Mouse (Mus musculus): ENCODE measurements around the gene Gapdh.
A peak's percentile ranks its signal among the peaks of the same experiment; 100 is the strongest.

Gene Gapdh

GRCm38 (mm10) chr6:125148926-125149568 is 17.2 kb downstream of the Gapdh start:
- peak; percentile 71 for DNase-seq

DNA sequence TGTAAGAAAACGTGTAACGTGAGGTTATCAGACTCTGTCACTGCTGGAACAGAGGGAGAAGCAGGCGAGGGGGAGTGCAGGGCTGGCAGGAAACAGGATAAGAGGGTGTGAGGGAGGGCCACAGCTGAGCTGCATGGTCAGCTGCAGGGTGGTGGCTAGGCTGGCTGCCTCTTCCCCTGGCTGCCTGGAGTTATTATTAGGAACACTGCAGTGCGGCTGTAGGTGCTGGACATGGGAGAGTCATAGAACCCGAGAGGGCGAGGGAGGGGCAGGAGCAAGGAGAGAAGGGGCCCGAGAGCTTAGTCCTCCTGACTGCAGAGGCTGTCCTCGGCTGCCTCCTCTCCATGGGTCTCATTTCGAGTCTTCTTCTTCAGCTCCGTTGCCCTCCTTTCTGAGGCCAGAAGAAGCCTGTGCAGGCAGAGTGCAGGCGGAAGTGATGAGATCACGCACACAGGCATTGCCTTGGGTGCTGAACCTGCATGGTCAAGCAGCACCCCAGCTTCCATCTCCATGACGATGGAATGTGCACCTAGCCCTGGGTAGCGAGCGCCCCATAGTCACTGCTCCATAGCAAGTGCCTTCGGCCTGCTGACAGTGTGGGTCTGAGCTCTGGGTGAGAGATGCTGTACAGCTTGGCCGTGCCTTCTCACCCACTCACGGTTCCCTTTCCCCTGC is 17.9 kb downstream of the Gapdh start:
- peak; percentile 71 for DNase-seq

- peak; percentile 43 for DNase-seq
Observed at GRCm38 (mm10) chr6:125147329-125147728, 18.9 kb downstream of the Gapdh start.

- peak; percentile 68 for DNase-seq
Observed at GRCm38 (mm10) chr6:125146797-125147196, 19.5 kb downstream of the Gapdh start.

- peak; percentile 43 for DNase-seq
Observed at GRCm38 (mm10) chr6:125146148-125146547, 20.1 kb downstream of the Gapdh start.

DNA sequence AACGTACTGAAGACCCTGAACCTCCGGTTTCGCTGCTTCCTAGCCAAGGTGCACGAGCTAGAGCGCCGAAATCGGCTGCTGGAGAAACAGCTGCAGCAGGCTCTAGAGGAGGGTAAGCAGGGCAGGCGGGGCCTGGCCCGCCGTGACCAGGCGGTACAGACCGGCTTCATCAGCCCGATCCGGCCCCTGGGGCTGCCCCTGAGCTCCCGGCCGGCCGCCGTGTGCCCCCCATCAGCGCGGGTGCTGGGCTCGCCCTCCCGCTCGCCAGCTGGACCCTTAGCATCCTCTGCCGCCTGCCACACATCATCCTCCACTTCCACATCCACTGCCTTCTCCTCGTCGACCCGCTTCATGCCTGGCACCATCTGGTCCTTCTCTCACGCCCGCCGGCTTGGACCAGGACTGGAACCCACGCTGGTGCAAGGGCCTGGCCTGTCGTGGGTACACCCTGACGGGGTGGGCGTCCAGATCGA is 20.8 kb downstream of the Gapdh start:
- DNase-seq = peak; percentile 68

GRCm38 (mm10) chr6:125145001-125145400 is 21.3 kb downstream of the Gapdh start, which contains the start of gene Iffo1:
Gene Iffo1 (plus strand): TSS chr6:125145241.
- DNase-seq = peak; percentile 96

- DNase-seq = peak; percentile 41
Observed at GRCm38 (mm10) chr6:125143904-125144303, 22.4 kb downstream of the Gapdh start.

GRCm38 (mm10) chr6:125143128-125143527 is 23.1 kb downstream of the Gapdh start:
- no peak for DNase-seq

DNA sequence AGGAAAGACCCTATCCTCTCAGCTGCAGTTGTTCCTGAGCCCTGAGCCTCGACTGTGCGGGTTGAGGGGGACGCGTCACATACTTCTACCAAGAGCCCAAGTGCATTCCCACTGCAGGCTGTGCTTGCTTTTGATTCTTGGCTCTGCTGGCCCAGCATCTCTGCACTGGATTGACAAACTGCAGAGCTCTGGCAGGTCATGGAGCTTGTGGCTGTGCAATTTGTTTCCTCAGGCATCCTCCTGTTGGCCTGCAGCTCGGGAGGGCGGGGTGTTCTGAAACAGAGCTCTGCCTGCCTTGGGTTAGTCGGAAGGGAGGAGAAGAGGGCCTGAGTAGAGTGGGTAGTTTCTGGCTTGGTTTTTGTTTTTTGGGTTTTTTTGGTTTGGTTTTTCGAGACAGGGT is 23.8 kb downstream of the Gapdh start:
- DNase-seq = no peak

DNA sequence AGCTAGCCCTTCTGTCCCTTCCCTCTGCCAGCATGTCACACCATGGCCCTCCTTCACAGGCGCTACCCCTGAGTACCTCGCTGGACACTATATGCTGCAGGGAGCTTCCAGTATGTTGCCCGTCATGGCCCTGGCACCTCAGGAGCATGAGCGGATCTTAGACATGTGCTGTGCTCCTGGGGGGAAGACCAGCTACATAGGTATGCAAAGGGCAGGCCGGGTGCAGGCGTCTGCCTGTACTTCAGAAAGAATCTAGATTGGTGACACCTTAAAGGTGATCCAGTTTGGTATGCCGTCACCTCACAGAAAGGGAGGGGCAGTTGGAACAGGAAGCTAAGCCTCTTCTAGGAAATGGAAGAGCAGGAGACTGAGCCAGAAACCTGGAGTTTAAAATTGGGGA is 26.5 kb downstream of the Gapdh start:
- no peak for DNase-seq

GRCm38 (mm10) chr6:125137002-125137671 is 29.1 kb downstream of the Gapdh start:
- DNase-seq = no peak

GRCm38 (mm10) chr6:125132470-125132869 is 33.8 kb downstream of the Gapdh start:
- no peak for DNase-seq

DNA sequence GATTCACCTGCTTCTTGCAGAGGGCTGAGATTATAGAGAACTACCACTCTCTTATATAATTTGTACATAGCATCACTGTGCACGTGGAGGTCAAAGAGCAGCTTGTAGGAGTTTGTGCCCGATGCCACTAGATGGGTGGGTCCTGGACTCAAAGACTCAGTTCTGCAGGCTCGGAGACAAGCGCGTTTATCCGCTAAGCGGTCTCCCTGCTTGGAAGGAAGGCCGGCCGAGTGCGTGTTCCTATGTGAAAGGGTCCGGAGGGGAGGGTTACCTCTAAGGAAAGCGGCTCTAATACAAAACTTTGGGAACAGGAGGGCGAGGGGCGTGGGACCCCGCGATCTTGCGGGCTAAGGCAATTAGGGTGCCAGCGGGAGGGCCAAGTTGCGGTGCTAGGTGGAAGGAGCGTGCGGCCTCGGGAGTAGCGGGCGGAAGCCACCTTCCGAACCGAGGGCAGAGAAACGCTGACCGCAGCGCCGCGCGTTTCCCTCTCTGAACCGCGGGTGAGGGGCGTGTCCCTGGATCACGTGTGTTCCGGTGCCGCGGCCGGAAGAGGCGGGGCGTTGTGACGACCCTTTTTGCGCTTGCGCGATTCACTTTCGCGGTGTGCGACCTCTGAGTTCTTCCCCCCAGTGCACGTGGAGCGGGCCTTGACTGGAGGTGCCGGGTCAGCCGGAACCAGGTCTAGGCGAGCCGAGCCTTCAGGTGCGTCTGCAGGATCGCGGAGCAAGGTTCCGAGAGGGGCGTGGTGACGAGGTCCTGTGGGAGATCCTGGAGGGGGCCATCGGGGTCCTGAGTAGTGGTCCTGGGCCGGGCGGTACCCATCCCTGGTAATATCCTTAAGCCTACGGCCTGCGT is 34.7 kb downstream of the Gapdh start, which contains the start of gene Nop2:
TSS of gene Nop2 (plus strand) at position 608 of the 855 bp plus-strand sequence.
- peak; percentile 87 for DNase-seq

DNA sequence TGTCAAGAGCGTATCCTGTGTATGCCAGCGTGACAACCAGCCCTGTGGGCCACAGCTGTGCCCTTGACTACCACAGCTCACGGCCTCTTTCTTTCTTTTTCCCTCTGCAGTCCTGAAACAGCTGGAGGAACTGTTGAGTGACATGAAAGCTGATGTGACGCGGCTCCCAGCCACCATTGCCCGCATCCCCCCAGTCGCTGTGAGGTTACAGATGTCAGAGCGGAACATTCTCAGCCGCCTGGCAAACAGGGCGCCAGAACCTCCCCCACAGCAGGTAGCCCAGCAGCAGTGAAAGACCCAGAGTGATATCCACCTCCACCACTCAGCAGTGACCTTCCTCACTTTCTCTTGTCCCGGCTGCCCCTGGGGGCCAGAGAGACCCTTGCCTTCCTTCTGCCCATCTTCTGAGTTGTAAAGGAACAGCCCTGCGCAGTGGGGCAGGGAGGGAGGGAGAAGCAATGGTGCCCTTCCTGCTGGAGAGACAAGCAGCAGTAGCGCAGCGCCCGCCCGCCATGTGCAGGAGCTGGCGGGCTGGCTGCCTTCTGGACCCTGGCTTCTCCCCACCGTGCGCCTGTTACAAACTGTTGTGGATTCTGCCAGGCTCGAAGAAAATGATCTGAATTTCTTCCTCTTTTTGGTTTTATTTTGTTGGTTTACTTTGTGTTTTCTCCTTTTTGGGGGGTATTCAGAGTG is 36.4 kb downstream of the Gapdh start:
- no peak for DNase-seq

GRCm38 (mm10) chr6:125128724-125129123 is 37.5 kb downstream of the Gapdh start:
- DNase-seq = no peak

GRCm38 (mm10) chr6:125119387-125119786 is 46.9 kb downstream of the Gapdh start:
- DNase-seq = no peak

DNA sequence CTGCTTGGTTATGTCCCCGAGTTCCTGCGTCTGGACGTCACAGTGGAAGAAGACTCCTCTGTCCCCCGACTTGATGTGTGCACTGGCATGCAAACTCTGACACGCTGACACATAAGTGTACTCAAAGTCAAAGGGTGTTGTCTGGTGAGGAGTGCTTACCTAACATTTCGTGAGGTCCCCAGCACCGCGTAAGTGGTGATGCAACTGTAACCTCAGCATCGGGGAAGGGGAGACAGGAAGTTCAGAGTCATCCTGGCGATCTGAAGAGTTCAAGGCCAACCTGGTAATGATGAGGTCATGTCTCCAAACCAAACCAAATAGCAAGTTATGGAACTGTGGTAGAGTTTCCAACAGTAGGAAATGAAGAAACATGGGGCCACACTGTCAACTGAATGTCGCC is 53.7 kb downstream of the Gapdh start:
- DNase-seq = no peak
